Mouse (Mus musculus) adrenal gland, adult 18-20 months (tissue): Measurements from ENCODE around the gene 1190005I06Rik. TPM values are rescaled to one million over a fixed set of nuclear protein-coding genes. Genes with fewer than 3 reads are reported as not detected.

ENCODE experiments used
- total RNA-seq, 2 experiments: library from RNA; stranded (reverse); gene quantifications; 1 replicate in 1 of 2; 2 replicates in 1 of 2; pipeline ENCODE4 v1.2.3; 2021

1190005I06Rik gene
- total RNA-seq, 2 experiments from 2014 or later = 12.3 to 21.3 TPM

Other genes starting within 250 kb of the 1190005I06Rik start
- gene Gins2, start 58.3 kb downstream of the 1190005I06Rik start, total RNA-seq = 1 to 10 TPM; 4.6 to 5.0 TPM
- not detected for gene Gm27021, start 20.4 kb upstream of the 1190005I06Rik start, total RNA-seq
- gene Cox4i1, start 20.6 kb upstream of the 1190005I06Rik start, total RNA-seq = 1,000 to 10,000 TPM; 1,414 to 1,997 TPM
- gene Emc8, start 20.9 kb upstream of the 1190005I06Rik start, total RNA-seq = 100 to 1,000 TPM in 1 of 2 experiments, 10 to 100 TPM in 1; 87.1 to 118 TPM
- gene Irf8, start 88.7 kb upstream of the 1190005I06Rik start, total RNA-seq = 10 to 100 TPM; 16.1 to 46.0 TPM